Mouse (Mus musculus) forebrain, embryonic 13.5 days (tissue): ENCODE data around the gene Batf. TPM values are rescaled to one million over a fixed set of nuclear protein-coding genes. Genes with fewer than 3 reads are reported as not detected.
"Not testable (repeated sequence)": the region's sequence is repeated elsewhere in the genome, so short reads cannot be mapped to it uniquely, and the experiment has no call there.

Experiments
- ATAC-seq: fragments of 200-750 bp; cut with Nextera tagmentation; 2 replicates; pipeline ENCODE4 v1.8.0; 2017
- H3K27ac ChIP-seq: fragments of 300-500 bp; sonication (generic); 2 replicates; pipeline ENCODE4 v1.5.1; 2015; ENCODE audit warnings: inconsistent platforms, mild to moderate bottlenecking, moderate library complexity
- H3K27me3 ChIP-seq: fragments of 300-500 bp; sonication (generic); 2 replicates; pipeline ENCODE4 v1.6.1; 2015; ENCODE audit warnings: mild to moderate bottlenecking, inconsistent platforms
- H3K36me3 ChIP-seq: fragments of 300-500 bp; sonication (generic); 2 replicates; pipeline ENCODE4 v1.6.1; 2015; ENCODE audit warnings: mild to moderate bottlenecking, inconsistent platforms; ENCODE audit not compliant: poor library complexity, severe bottlenecking
- H3K4me1 ChIP-seq: fragments of 300-500 bp; sonication (generic); 2 replicates; pipeline ENCODE4 v1.6.1; 2015; ENCODE audit warnings: inconsistent platforms
- H3K4me2 ChIP-seq: fragments of 300-500 bp; sonication (generic); 2 replicates; pipeline ENCODE4 v1.6.1; 2015; ENCODE audit warnings: inconsistent platforms, mild to moderate bottlenecking, moderate library complexity
- H3K4me3 ChIP-seq: fragments of 300-500 bp; sonication (generic); 2 replicates; pipeline ENCODE4 v1.5.1; 2015; ENCODE audit warnings: mild to moderate bottlenecking, inconsistent platforms
- H3K9ac ChIP-seq: fragments of 300-500 bp; sonication (generic); 2 replicates; pipeline ENCODE4 v1.6.1; 2015; ENCODE audit warnings: mild to moderate bottlenecking, inconsistent platforms
- H3K9me3 ChIP-seq: fragments of 300-500 bp; sonication (generic); replicated peaks from 2 replicates; pipeline ENCODE4 v1.6.1; 2016; ENCODE audit warnings: inconsistent platforms
- WGBS: fragments of 180-500 bp; shearing (Covaris S2); methylation state at CpG from one replicate; pipeline ENCODE4 v1.1.7; 2015; 5-methylcytosine and 5-hydroxymethylcytosine counted together
- polyA plus RNA-seq: library from polyadenylated mRNA; unstranded; fragments of >200 nt; fragmentation: Nextera tagmentation; extraction: Ambion mirVana; gene quantifications from 2 replicates; pipeline ENCODE4 v1.2.1, GENCODE M21; 2015

Gene Batf
- polyA plus RNA-seq, 1 experiment from 2014 or later = 0.53 TPM

GRCm38 (mm10) chr12:85662232-85662631 lies 24.2 kb upstream of the Batf start:
- not testable (repeated sequence) for ATAC-seq, H3K9ac ChIP-seq, H3K36me3 ChIP-seq, H3K27ac ChIP-seq, H3K27me3 ChIP-seq, H3K4me3 ChIP-seq, H3K4me2 ChIP-seq, H3K4me1 ChIP-seq, H3K9me3 ChIP-seq
- 89% methylated on average over 8 of the region's 8 CpGs for WGBS

- 0 out of 2 replicates have a peak, but pooled peaks have one; percentile 53 for ATAC-seq
- H3K27ac ChIP-seq = no peak overlapping the region
- peaks cover 5% of the 10 kb centered on the region for H3K4me1 ChIP-seq
- WGBS = 13% methylated on average over 9 of the region's 9 CpGs
- H3K4me3 ChIP-seq = no peak overlapping the region
- H3K4me2 ChIP-seq = peak overlapping the region; percentile 17; the same call in 1 of the 2 replicates
- no peaks in the 10 kb centered on the region for H3K27me3 ChIP-seq
- H3K9ac ChIP-seq = no peak overlapping the region; the same call in 1 of the 2 replicates
- no peaks in the 10 kb centered on the region for H3K9me3 ChIP-seq
- H3K36me3 ChIP-seq = no peaks in the 10 kb centered on the region
Observed at GRCm38 (mm10) chr12:85662896-85663295, 23.6 kb upstream of the Batf start.

GRCm38 (mm10) chr12:85666112-85666511 lies 20.4 kb upstream of the Batf start:
- Histone ChIP-seq H3K36me3 (no peaks in the 10 kb centered on the region), H3K9me3 (no peaks in the 10 kb centered on the region), H3K4me1 (peaks cover 7% of the 10 kb centered on the region; the same call in 1 of the 2 replicates), H3K27me3 (no peaks in the 10 kb centered on the region), H3K9ac (no peak overlapping the region), H3K4me3 (no peak overlapping the region), H3K4me2 (no peak overlapping the region), H3K27ac (no peak overlapping the region)
- ATAC-seq = no peak
- 87% methylated on average over 8 of the region's 8 CpGs for WGBS

GRCm38 (mm10) chr12:85667071-85667470 lies 19.4 kb upstream of the Batf start:
- no peak for ATAC-seq

GRCm38 (mm10) chr12:85668696-85669095 lies 17.8 kb upstream of the Batf start:
- WGBS = 42% methylated on average over 3 of the region's 3 CpGs
- Histone ChIP-seq H3K9me3 (no peaks in the 10 kb centered on the region), H3K27ac (no peak overlapping the region), H3K4me3 (no peak overlapping the region), H3K4me1 (peaks cover 7% of the 10 kb centered on the region; the same call in 1 of the 2 replicates), H3K4me2 (no peak overlapping the region), H3K27me3 (no peaks in the 10 kb centered on the region), H3K36me3 (no peaks in the 10 kb centered on the region), H3K9ac (no peak overlapping the region)
- ATAC-seq = no peak

More at GRCm38 (mm10) chr12:85667071-85667470, 19.4 kb upstream of the Batf start:
- Histone ChIP-seq H3K9me3 (no peaks in the 10 kb centered on the region), H3K4me3 (no peak overlapping the region), H3K4me2 (no peak overlapping the region), H3K9ac (no peak overlapping the region), H3K4me1 (peaks cover 7% of the 10 kb centered on the region; the same call in 1 of the 2 replicates), H3K36me3 (no peaks in the 10 kb centered on the region), H3K27me3 (no peaks in the 10 kb centered on the region), H3K27ac (no peak overlapping the region)
- WGBS = 90% methylated on average over 7 of the region's 7 CpGs

GRCm38 (mm10) chr12:85670080-85670479 lies 16.4 kb upstream of the Batf start:
- WGBS = 83% methylated on average over 3 of the region's 3 CpGs
- Histone ChIP-seq H3K4me3 (no peak overlapping the region), H3K9me3 (no peaks in the 10 kb centered on the region), H3K27me3 (no peaks in the 10 kb centered on the region), H3K9ac (no peak overlapping the region), H3K4me1 (peaks cover 7% of the 10 kb centered on the region; the same call in 1 of the 2 replicates), H3K27ac (no peak overlapping the region), H3K36me3 (no peaks in the 10 kb centered on the region), H3K4me2 (no peak overlapping the region)
- no peak for ATAC-seq

GRCm38 (mm10) chr12:85673914-85674313 lies 12.6 kb upstream of the Batf start:
- Histone ChIP-seq H3K4me1 (peaks cover 2% of the 10 kb centered on the region; the same call in 1 of the 2 replicates), H3K27ac (no peak overlapping the region), H3K9ac (no peak overlapping the region), H3K9me3 (no peaks in the 10 kb centered on the region; the same call in 1 of the 2 replicates), H3K4me3 (no peak overlapping the region), H3K36me3 (no peaks in the 10 kb centered on the region), H3K4me2 (no peak overlapping the region), H3K27me3 (no peaks in the 10 kb centered on the region)
- no peak for ATAC-seq
- 93% methylated on average over 8 of the region's 8 CpGs for WGBS

GRCm38 (mm10) chr12:85679117-85679516 lies 7.4 kb upstream of the Batf start:
- no peak overlapping the region for H3K4me3 ChIP-seq
- no peak overlapping the region for H3K4me2 ChIP-seq
- H3K27ac ChIP-seq = no peak overlapping the region
- H3K9ac ChIP-seq = no peak overlapping the region
- H3K27me3 ChIP-seq = no peaks in the 10 kb centered on the region
- H3K4me1 ChIP-seq = no peaks in the 10 kb centered on the region
- WGBS = 81% methylated on average over 5 of the region's 5 CpGs
- no peaks in the 10 kb centered on the region; the same call in 1 of the 2 replicates for H3K9me3 ChIP-seq
- no peaks in the 10 kb centered on the region for H3K36me3 ChIP-seq
- no peak for ATAC-seq

GRCm38 (mm10) chr12:85679808-85680207 lies 6.7 kb upstream of the Batf start:
- H3K27me3 ChIP-seq = no peaks in the 10 kb centered on the region
- WGBS = 53% methylated on average over 2 of the region's 2 CpGs
- no peak overlapping the region for H3K9ac ChIP-seq
- H3K36me3 ChIP-seq = no peaks in the 10 kb centered on the region
- no peaks in the 10 kb centered on the region for H3K4me1 ChIP-seq
- ATAC-seq = no peak
- no peak overlapping the region for H3K4me3 ChIP-seq
- H3K4me2 ChIP-seq = no peak overlapping the region
- no peak overlapping the region for H3K27ac ChIP-seq
- no peaks in the 10 kb centered on the region; the same call in 1 of the 2 replicates for H3K9me3 ChIP-seq

GRCm38 (mm10) chr12:85682328-85682727 lies 4.1 kb upstream of the Batf start:
- WGBS = 43% methylated on average over 2 of the region's 2 CpGs
- no peak overlapping the region for H3K27ac ChIP-seq
- H3K36me3 ChIP-seq = no peaks in the 10 kb centered on the region
- H3K4me3 ChIP-seq = no peak overlapping the region
- no peaks in the 10 kb centered on the region for H3K27me3 ChIP-seq
- no peak overlapping the region for H3K4me2 ChIP-seq
- H3K9ac ChIP-seq = no peak overlapping the region
- H3K9me3 ChIP-seq = no peaks in the 10 kb centered on the region; the same call in 1 of the 2 replicates
- no peak for ATAC-seq
- H3K4me1 ChIP-seq = no peaks in the 10 kb centered on the region

GRCm38 (mm10) chr12:85684411-85685275 lies 1.8 kb upstream of the Batf start:
- Histone ChIP-seq H3K27ac (no peak overlapping the region), H3K4me3 (no peak overlapping the region), H3K4me1 (no peaks in the 10 kb centered on the region), H3K36me3 (no peaks in the 10 kb centered on the region), H3K9ac (no peak overlapping the region), H3K9me3 (no peaks in the 10 kb centered on the region), H3K27me3 (no peaks in the 10 kb centered on the region), H3K4me2 (no peak overlapping the region)
- WGBS = 85% methylated on average over 16 of the region's 16 CpGs
- no peak for ATAC-seq

GRCm38 (mm10) chr12:85687217-85687533 lies 706 bp downstream of the Batf start:
- H3K9me3 ChIP-seq = no peaks in the 10 kb centered on the region
- H3K9ac ChIP-seq = no peak overlapping the region
- H3K4me1 ChIP-seq = no peaks in the 10 kb centered on the region
- WGBS = 85% methylated on average over 7 of the region's 7 CpGs
- H3K27ac ChIP-seq = no peak overlapping the region
- ATAC-seq = no peak
- H3K36me3 ChIP-seq = no peaks in the 10 kb centered on the region
- H3K4me2 ChIP-seq = no peak overlapping the region
- no peak overlapping the region for H3K4me3 ChIP-seq
- H3K27me3 ChIP-seq = no peaks in the 10 kb centered on the region
